Mouse (Mus musculus) 416B (cell line): ENCODE data around the gene Aebp1.

Experiments
- DNase-seq: peaks from one replicate; pipeline ENCODE4 v3.0.0; 2011; ENCODE audit warnings: low read depth

The Aebp1 gene

GRCm38 (mm10) chr11:5861678-5862393 is at the start of gene Aebp1:
TSS of gene Aebp1 (plus strand) at chr11:5861947.
- no peak for DNase-seq

- no peak for DNase-seq
These were observed 48.4 kb upstream of the Aebp1 start for GRCm38 (mm10) chr11:5813381-5813780.

- no peak for DNase-seq
These were observed 42.5 kb upstream of the Aebp1 start for GRCm38 (mm10) chr11:5819223-5819622.

GRCm38 (mm10) chr11:5825432-5825831 is 36.3 kb upstream of the Aebp1 start:
- no peak for DNase-seq

- DNase-seq = no peak
These were observed 33.8 kb upstream of the Aebp1 start for GRCm38 (mm10) chr11:5827931-5828330.

- DNase-seq = no peak
These were observed 33.1 kb upstream of the Aebp1 start for GRCm38 (mm10) chr11:5828509-5829191.

GRCm38 (mm10) chr11:5829327-5829726 is 32.4 kb upstream of the Aebp1 start:
- no peak for DNase-seq

GRCm38 (mm10) chr11:5834506-5834905 is 27.2 kb upstream of the Aebp1 start:
- DNase-seq = no peak

GRCm38 (mm10) chr11:5835057-5835456 is 26.7 kb upstream of the Aebp1 start:
- DNase-seq = peak; percentile 85

GRCm38 (mm10) chr11:5836126-5836525 is 25.6 kb upstream of the Aebp1 start:
- peak; percentile 61 for DNase-seq

- peak; percentile 95 for DNase-seq
These were observed 24.2 kb upstream of the Aebp1 start, which contains the start of gene Polm for GRCm38 (mm10) chr11:5837251-5838246. TSS of gene Polm (minus strand) at chr11:5838016.

GRCm38 (mm10) chr11:5840346-5840745 is 21.4 kb upstream of the Aebp1 start:
- DNase-seq = no peak

- no peak for DNase-seq
These were observed 20.0 kb upstream of the Aebp1 start for GRCm38 (mm10) chr11:5841751-5842150.

GRCm38 (mm10) chr11:5843131-5843530 is 18.6 kb upstream of the Aebp1 start:
- no peak for DNase-seq

GRCm38 (mm10) chr11:5846639-5847345 is 15.0 kb upstream of the Aebp1 start:
- DNase-seq = no peak

- no peak for DNase-seq
These were observed 13.0 kb upstream of the Aebp1 start for GRCm38 (mm10) chr11:5848741-5849140.

- DNase-seq = peak; percentile 65
These were observed 12.4 kb upstream of the Aebp1 start for GRCm38 (mm10) chr11:5849316-5849715.

- DNase-seq = no peak
These were observed 11.3 kb upstream of the Aebp1 start for GRCm38 (mm10) chr11:5850452-5850851.

- DNase-seq = no peak
These were observed 10.6 kb upstream of the Aebp1 start for GRCm38 (mm10) chr11:5851021-5851736.

- DNase-seq = no peak
These were observed 9.4 kb upstream of the Aebp1 start for GRCm38 (mm10) chr11:5852314-5852713.

- no peak for DNase-seq
These were observed 6.3 kb upstream of the Aebp1 start for GRCm38 (mm10) chr11:5855481-5855880.
